Mouse (Mus musculus): ENCODE measurements at regions not wholly inside any gene's neighbourhood (a gene's known extent, or its start where the extent isn't known, plus 50 kb on each side); places are given as distances from the start of the nearest gene placed in this dataset.

- peak; percentile 51 for DNase-seq
Observed at GRCm38 (mm10) chr7:136094681-136095360, 378.7 kb upstream of the Mki67 start.

GRCm38 (mm10) chr7:136104021-136104420 lies 387.9 kb upstream of the Mki67 start:
- DNase-seq: peak; percentile 26

GRCm38 (mm10) chr7:136112163-136112562 lies 396.0 kb upstream of the Mki67 start:
- no peak for DNase-seq

GRCm38 (mm10) chr7:136120930-136121329 lies 404.8 kb upstream of the Mki67 start:
- no peak for DNase-seq

GRCm38 (mm10) chr7:136121406-136121805 lies 405.2 kb upstream of the Mki67 start:
- DNase-seq: peak; percentile 8

GRCm38 (mm10) chr7:136124786-136125185 lies 408.6 kb upstream of the Mki67 start:
- no peak for DNase-seq

GRCm38 (mm10) chr7:136126393-136126792 lies 410.2 kb upstream of the Mki67 start:
- DNase-seq: no peak

- no peak for DNase-seq
Observed at GRCm38 (mm10) chr7:136127576-136127975, 411.4 kb upstream of the Mki67 start.

GRCm38 (mm10) chr7:136129721-136130123 lies 413.6 kb upstream of the Mki67 start:
- DNase-seq: peak; percentile 37

GRCm38 (mm10) chr7:136130666-136131239 lies 414.6 kb upstream of the Mki67 start:
- no peak for DNase-seq

GRCm38 (mm10) chr7:136132976-136133375 lies 416.8 kb upstream of the Mki67 start:
- no peak for DNase-seq

GRCm38 (mm10) chr7:136136666-136137065 lies 420.5 kb upstream of the Mki67 start:
- no peak for DNase-seq

- DNase-seq: no peak
Observed at GRCm38 (mm10) chr7:136137341-136137740, 421.2 kb upstream of the Mki67 start.

- DNase-seq: no peak
Observed at GRCm38 (mm10) chr7:136137831-136138602, 421.9 kb upstream of the Mki67 start.

- DNase-seq: no peak
Observed at GRCm38 (mm10) chr7:136142832-136143231, 426.7 kb upstream of the Mki67 start.

- no peak for DNase-seq
Observed at GRCm38 (mm10) chr7:136150196-136150595, 434.0 kb upstream of the Mki67 start.

GRCm38 (mm10) chr7:136151301-136151930 lies 435.3 kb upstream of the Mki67 start:
- DNase-seq: no peak

GRCm38 (mm10) chr7:136152470-136152869 lies 436.3 kb upstream of the Mki67 start:
- peak; percentile 71 for DNase-seq

GRCm38 (mm10) chr7:136153621-136154020 lies 437.5 kb upstream of the Mki67 start:
- no peak for DNase-seq

GRCm38 (mm10) chr7:136159136-136159535 lies 443.0 kb upstream of the Mki67 start:
- DNase-seq: no peak

GRCm38 (mm10) chr7:136161526-136161925 lies 445.4 kb upstream of the Mki67 start:
- DNase-seq: no peak

- no peak for DNase-seq
Observed at GRCm38 (mm10) chr7:136164834-136165233, 448.7 kb upstream of the Mki67 start.

- no peak for DNase-seq
Observed at GRCm38 (mm10) chr7:136169261-136169660, 453.1 kb upstream of the Mki67 start.
